Mouse (Mus musculus): Measurements from ENCODE around the gene Sorbs1. TPM values are rescaled to one million over a fixed set of nuclear protein-coding genes. Genes with fewer than 3 reads are reported as not detected.

Sorbs1 gene
- polyA plus RNA-seq, 1 experiment from 2014 or later, result 111 TPM

GRCm38 (mm10) chr19:40487561-40487960 is 26.0 kb downstream of the Sorbs1 start:
- H3K9ac ChIP-seq (ENCODE audit: low read length), result no peak overlapping the region
- H3K9me3 ChIP-seq (ENCODE audit: control insufficient read depth, low read length), result no peaks in the 10 kb centered on the region
- H3K27ac ChIP-seq (replicated peaks), result peak overlapping the region; percentile 80
- H3K4me3 ChIP-seq (ENCODE audit: low read depth, low read length), result no peak overlapping the region
- ATAC-seq (ENCODE audit: low FRiP score, low TSS enrichment) (peak; percentile 40; the same call in 1 of the 2 replicates), DNase-seq (ENCODE audit: low spot score) (peak; percentile 53)
- H3K36me3 ChIP-seq (ENCODE audit: control insufficient read depth, insufficient read depth, low read length), result no peaks in the 10 kb centered on the region
- no peak for TF ChIP-seq EP300 (optimal IDR thresholded peaks at IDR 0.05)
- TF ChIP-seq CTCF (IDR thresholded peaks at IDR 0.05; ENCODE audit: low read depth), result no peak
- 21% methylated on average over 11 of the region's 11 CpGs for WGBS
- H3K27me3 ChIP-seq (ENCODE audit: control insufficient read depth, insufficient read depth, low read length), result no peaks in the 10 kb centered on the region
- H3K4me2 ChIP-seq (replicated peaks; ENCODE audit: low read depth), result peak overlapping the region; percentile 11; the same call in 1 of the 2 replicates
- peaks cover 15% of the 10 kb centered on the region for H3K4me1 ChIP-seq (replicated peaks; ENCODE audit: control insufficient read depth, insufficient read depth)

DNA sequence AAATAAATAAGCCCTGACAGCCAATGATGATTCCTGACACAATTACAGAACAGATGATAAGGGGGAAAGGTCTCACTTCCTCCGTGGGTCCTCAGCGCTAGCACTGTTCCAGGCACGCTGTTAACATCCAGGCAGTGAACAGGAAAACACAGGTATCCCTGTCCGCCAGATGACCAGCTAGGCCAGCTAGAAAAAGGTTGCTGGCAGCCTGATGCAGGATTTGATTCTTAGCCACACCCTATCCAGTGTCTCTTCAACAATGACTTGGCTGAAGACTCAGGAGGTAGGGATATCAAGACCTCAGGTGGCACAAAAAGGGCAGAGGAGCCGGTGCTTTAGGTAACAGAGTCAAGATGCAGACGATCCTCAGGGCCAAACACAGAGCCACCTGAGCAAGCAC is 32.5 kb downstream of the Sorbs1 start:
- ATAC-seq (ENCODE audit: low FRiP score, low TSS enrichment), result no peak
- Histone ChIP-seq H3K4me2 (replicated peaks; ENCODE audit: low read depth) (no peak overlapping the region), H3K27ac (replicated peaks) (peak overlapping the region; percentile 49), H3K27me3 (ENCODE audit: control insufficient read depth, insufficient read depth, low read length) (no peaks in the 10 kb centered on the region), H3K36me3 (ENCODE audit: control insufficient read depth, insufficient read depth, low read length) (no peaks in the 10 kb centered on the region), H3K9ac (ENCODE audit: low read length) (no peak overlapping the region; the same call in 1 of the 2 replicates), H3K9me3 (ENCODE audit: control insufficient read depth, low read length) (no peaks in the 10 kb centered on the region), H3K4me3 (ENCODE audit: low read depth, low read length) (no peak overlapping the region), H3K4me1 (replicated peaks; ENCODE audit: control insufficient read depth, insufficient read depth) (peaks cover 7% of the 10 kb centered on the region)
- 76% methylated on average over 6 of the region's 6 CpGs for WGBS
- TF ChIP-seq EP300 (optimal IDR thresholded peaks at IDR 0.05) (no peak), CTCF (IDR thresholded peaks at IDR 0.05; ENCODE audit: low read depth) (no peak)
- no peak for DNase-seq (ENCODE audit: low spot score)

DNA sequence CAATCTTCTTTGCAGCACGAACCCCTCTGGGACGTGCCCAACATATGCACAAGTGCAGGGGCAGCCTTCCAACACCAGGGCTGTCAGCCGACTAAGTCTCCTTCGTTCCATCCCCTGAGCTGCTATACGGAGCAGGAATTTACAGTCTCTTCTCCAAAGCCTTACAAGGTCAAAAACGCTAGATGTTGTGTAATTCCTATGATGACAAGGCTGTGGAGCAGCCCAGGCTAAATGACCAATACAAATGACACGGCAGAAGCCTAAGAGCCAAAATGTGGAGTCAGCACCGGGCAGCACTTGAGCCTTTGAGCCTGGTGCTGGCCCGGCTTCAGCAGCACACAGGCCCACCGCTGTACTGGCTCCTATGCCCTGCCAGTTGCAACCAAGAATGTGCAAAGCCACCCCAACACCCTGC is 35.4 kb downstream of the Sorbs1 start:
- DNase-seq (ENCODE audit: low spot score) (no peak), ATAC-seq (ENCODE audit: low FRiP score, low TSS enrichment) (peak; percentile 74)
- Histone ChIP-seq H3K36me3 (ENCODE audit: control insufficient read depth, insufficient read depth, low read length) (no peaks in the 10 kb centered on the region), H3K9me3 (ENCODE audit: control insufficient read depth, low read length) (no peaks in the 10 kb centered on the region), H3K9ac (ENCODE audit: low read length) (no peak overlapping the region), H3K4me1 (replicated peaks; ENCODE audit: control insufficient read depth, insufficient read depth) (peaks cover 7% of the 10 kb centered on the region), H3K27me3 (ENCODE audit: control insufficient read depth, insufficient read depth, low read length) (no peaks in the 10 kb centered on the region), H3K27ac (replicated peaks) (peak overlapping the region; percentile 94), H3K4me2 (replicated peaks; ENCODE audit: low read depth) (no peak overlapping the region), H3K4me3 (ENCODE audit: low read depth, low read length) (no peak overlapping the region)
- 50% methylated on average over 10 of the region's 10 CpGs for WGBS
- TF ChIP-seq CTCF (IDR thresholded peaks at IDR 0.05; ENCODE audit: low read depth), result peak; percentile 32; the same call in 1 of the 2 replicates
- no peak for TF ChIP-seq EP300 (optimal IDR thresholded peaks at IDR 0.05)

DNA sequence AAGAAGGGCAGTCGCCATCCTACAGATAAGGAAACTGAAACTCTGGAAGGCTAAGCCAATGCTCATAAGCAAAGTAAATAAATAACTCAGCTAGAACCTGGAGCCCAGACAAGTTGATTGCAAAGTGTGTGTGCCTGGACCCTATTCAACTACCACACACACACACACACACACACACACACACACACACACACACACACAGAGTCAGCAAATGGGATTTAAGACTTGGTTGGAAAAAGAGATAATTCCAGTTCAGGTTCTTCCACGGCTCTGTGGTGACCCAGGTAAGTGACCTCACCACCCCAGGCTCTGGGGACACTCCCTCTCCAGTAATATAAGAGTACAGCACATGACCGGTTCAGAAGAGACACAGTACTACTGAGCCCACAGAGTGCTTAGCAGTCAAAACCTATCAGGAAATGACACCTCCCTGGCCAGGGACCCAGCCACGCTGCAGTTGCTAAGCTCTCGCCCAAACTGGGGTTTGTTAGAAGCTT is 36.1 kb downstream of the Sorbs1 start:
- Histone ChIP-seq H3K9ac (ENCODE audit: low read length) (no peak overlapping the region), H3K4me2 (replicated peaks; ENCODE audit: low read depth) (no peak overlapping the region), H3K4me1 (replicated peaks; ENCODE audit: control insufficient read depth, insufficient read depth) (peaks cover 7% of the 10 kb centered on the region), H3K27me3 (ENCODE audit: control insufficient read depth, insufficient read depth, low read length) (no peaks in the 10 kb centered on the region), H3K36me3 (ENCODE audit: control insufficient read depth, insufficient read depth, low read length) (no peaks in the 10 kb centered on the region), H3K9me3 (ENCODE audit: control insufficient read depth, low read length) (no peaks in the 10 kb centered on the region), H3K4me3 (ENCODE audit: low read depth, low read length) (no peak overlapping the region), H3K27ac (replicated peaks) (peak overlapping the region; percentile 94)
- DNase-seq (ENCODE audit: low spot score) (peak; percentile 42), ATAC-seq (ENCODE audit: low FRiP score, low TSS enrichment) (peak; percentile 85)
- WGBS, result 14% methylated on average over 5 of the region's 5 CpGs
- no peak for TF ChIP-seq EP300 (optimal IDR thresholded peaks at IDR 0.05)
- no peak for TF ChIP-seq CTCF (IDR thresholded peaks at IDR 0.05; ENCODE audit: low read depth)

DNA sequence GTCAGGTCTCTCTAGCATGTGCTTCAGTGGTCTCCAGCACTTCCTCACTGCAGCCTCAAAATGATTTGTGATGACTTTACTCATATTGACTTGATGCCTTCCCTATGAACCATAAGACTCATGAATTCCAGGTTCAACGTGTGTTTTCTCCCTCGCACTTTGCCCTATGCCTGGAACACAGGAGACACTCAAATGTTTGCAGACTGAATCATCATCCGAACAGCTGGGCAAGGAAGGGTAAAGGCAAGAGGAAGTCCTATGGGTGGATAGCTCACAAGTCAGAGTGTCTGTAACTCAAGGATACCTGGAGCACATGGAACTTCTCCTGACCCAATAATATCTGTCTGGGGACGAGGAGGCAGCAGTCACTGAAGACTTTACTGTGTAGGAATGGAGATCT is 37.1 kb downstream of the Sorbs1 start:
- H3K9me3 ChIP-seq (ENCODE audit: control insufficient read depth, low read length), result no peaks in the 10 kb centered on the region
- no peak overlapping the region for H3K4me2 ChIP-seq (replicated peaks; ENCODE audit: low read depth)
- H3K36me3 ChIP-seq (ENCODE audit: control insufficient read depth, insufficient read depth, low read length), result no peaks in the 10 kb centered on the region
- ATAC-seq (ENCODE audit: low FRiP score, low TSS enrichment), result 0 out of 2 replicates have a peak, but pooled peaks have one; percentile 22
- no peak for DNase-seq (ENCODE audit: low spot score)
- H3K27me3 ChIP-seq (ENCODE audit: control insufficient read depth, insufficient read depth, low read length), result no peaks in the 10 kb centered on the region
- H3K9ac ChIP-seq (ENCODE audit: low read length), result no peak overlapping the region
- H3K4me3 ChIP-seq (ENCODE audit: low read depth, low read length), result no peak overlapping the region
- peaks cover 10% of the 10 kb centered on the region for H3K4me1 ChIP-seq (replicated peaks; ENCODE audit: control insufficient read depth, insufficient read depth)
- WGBS, result 69% methylated on average over 4 of the region's 4 CpGs
- H3K27ac ChIP-seq (replicated peaks), result peak overlapping the region; percentile 94
- TF ChIP-seq EP300 (optimal IDR thresholded peaks at IDR 0.05), result no peak

GRCm38 (mm10) chr19:40471526-40472245 is 41.9 kb downstream of the Sorbs1 start:
- Histone ChIP-seq H3K4me2 (replicated peaks; ENCODE audit: low read depth) (no peak overlapping the region), H3K36me3 (ENCODE audit: control insufficient read depth, insufficient read depth, low read length) (no peaks in the 10 kb centered on the region), H3K9ac (ENCODE audit: low read length) (no peak overlapping the region), H3K4me3 (ENCODE audit: low read depth, low read length) (no peak overlapping the region), H3K9me3 (ENCODE audit: control insufficient read depth, low read length) (no peaks in the 10 kb centered on the region), H3K27me3 (ENCODE audit: control insufficient read depth, insufficient read depth, low read length) (no peaks in the 10 kb centered on the region), H3K4me1 (replicated peaks; ENCODE audit: control insufficient read depth, insufficient read depth) (peaks cover 3% of the 10 kb centered on the region), H3K27ac (replicated peaks) (peak overlapping the region; percentile 75)
- DNase-seq (ENCODE audit: low spot score) (peak; percentile 59), ATAC-seq (ENCODE audit: low FRiP score, low TSS enrichment) (peak; percentile 66)
- 55% methylated on average over 10 of the region's 10 CpGs for WGBS
- TF ChIP-seq CTCF (IDR thresholded peaks at IDR 0.05; ENCODE audit: low read depth) (0 out of 2 replicates have a peak, but pooled peaks have one; percentile 2), EP300 (optimal IDR thresholded peaks at IDR 0.05) (no peak)

Measured in stomach, postnatal 0 days (tissue).